Mouse (Mus musculus) kidney, postnatal 14 days (tissue): ENCODE measurements around the gene Ifitm1.

Experiments used
- DNase-seq: peaks from one replicate; pipeline ENCODE4 v3.0.0; 2022; ENCODE audit warnings: mixed read lengths

The Ifitm1 gene

DNA sequence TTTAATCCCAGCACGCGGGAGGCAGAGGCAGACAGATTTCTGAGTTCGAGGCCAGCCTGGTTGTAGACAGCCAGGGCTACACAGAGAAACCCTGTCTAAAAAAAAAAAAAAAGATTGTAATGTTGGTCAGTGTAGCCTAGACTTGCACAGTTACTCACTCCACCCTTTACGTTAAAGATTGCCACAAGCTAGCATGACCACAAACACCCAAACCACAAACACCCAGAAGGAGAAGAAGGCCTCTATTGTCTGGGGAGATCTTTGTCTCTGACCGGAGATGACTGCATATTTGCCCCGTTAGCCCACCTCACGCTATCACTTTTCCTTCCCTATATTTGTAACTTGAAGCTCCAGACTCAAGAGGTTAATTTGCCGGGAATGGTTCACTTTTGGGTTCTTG, 14.7 kb downstream of the Ifitm1 start:
- DNase-seq, result no peak

DNA sequence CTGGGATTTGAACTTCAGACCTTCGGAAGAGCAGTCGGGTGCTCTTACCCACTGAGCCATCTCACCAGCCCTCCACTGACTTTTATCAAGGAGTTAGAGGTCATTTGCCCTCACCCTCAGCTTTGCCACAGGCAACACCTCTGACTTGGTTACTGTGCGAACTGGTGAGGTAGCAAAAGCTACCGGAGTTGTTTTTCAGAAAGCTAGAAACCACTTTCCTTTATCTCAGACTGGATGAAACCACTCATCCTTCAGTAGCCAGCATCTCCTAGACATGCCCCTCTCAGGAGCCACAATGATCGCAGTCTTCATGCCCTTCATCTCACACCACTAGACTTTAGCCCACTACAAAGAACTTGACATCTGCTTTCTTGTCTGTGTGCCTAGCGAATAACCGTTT, 15.9 kb downstream of the Ifitm1 start:
- DNase-seq, result no peak

DNA sequence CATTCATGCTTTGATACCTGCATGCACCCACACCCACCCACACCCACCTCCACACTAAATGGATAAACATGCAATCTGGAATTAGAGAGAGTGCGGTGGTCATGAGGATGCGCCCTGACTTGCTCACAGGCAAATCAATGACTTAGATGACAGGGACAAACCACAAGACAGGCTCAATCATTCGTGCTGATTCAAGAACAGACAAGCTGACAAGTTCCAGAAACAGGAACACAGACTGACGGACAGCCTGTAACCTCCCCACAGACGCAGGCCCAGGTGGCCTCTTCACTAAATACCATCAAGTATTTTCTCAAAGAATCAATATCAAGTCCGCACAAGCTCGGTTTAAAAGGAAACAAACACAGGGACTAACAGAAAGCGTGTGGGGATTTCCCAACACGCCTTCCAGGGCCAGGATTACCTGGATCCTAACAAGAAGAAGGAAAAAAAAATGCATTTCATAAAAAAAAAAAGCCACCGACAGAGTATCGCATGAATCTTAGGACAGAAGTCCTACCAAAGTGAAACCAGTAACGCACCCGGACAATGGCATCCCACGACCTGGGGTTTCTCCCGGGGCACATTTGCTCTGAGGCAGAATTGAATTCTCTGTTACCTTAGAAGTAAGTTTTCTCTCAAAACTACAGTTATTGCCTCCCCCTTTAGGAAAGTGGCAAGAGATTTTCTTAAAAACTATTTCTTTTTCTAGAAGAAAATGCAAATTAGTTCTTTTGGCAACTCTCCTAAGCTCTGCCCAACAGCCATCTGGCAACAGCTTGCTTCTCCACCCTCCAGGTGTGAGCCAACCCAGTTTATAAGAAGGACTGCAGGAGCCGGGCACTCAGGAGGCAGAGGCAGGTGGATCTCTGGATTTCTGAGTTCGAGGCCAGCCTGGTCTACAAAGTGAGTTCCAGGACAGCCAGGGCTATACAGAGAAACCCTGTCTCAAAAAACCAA, 20.4 kb downstream of the Ifitm1 start:
- DNase-seq, result no peak

DNA sequence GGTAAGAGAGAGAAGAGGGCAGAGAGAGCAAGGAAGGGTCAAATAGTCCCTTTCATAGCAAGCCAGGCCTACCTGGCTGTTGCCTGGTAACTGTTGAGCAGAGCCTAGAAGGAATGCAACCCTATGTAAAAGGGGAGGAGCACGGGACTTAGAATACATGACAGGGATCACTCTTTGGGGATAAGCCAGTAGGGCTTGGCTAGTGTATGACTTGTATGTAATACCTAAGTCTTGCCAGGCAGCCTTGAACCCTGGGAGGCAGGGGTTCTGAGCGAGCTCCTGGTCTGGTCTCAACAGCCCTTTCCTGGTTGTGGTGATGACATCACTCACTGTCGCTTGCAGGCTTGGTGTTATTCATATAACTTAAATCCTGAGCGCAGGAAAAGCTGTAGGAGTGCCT, 22.0 kb downstream of the Ifitm1 start:
- no peak for DNase-seq

DNA sequence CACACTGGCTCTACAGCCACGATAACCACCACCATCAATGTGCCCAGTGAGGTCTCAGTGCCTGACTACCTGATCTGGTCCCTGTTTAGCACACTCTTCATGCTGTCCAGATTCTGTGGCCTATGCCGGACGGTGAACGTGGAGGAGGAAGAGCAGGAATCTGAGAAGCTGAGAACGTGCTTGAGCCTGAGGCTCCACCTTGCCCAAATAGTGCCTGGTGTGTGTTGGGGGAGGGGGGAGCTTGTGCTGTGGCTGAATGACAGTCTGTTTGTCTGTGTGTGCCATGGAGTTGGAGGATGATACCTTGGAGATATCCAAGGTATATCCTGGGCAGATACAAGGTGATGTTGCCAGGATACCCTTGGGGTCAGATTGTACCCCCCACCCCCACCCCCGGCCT, 23.2 kb downstream of the Ifitm1 start:
- no peak for DNase-seq

DNA sequence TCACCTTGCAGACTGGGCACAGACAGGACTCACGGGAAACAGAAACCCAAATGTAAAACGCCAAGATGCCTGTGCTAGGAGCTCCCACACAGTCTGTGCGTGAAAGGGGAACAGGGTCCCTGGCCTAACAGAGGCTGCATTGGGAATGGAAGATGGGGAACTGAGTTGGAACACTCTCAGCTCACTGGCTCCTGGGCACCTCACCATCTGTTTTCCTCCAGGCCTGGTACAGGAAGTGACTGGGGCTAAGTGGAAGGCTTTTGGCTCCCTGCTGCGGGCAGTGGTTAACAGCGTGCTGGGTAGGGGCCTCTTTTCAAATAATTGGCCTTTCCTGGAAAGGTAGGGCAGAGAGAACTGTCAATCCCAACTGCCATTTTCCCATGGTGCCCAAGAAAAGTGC, 23.6 kb downstream of the Ifitm1 start:
- DNase-seq, result no peak

DNA sequence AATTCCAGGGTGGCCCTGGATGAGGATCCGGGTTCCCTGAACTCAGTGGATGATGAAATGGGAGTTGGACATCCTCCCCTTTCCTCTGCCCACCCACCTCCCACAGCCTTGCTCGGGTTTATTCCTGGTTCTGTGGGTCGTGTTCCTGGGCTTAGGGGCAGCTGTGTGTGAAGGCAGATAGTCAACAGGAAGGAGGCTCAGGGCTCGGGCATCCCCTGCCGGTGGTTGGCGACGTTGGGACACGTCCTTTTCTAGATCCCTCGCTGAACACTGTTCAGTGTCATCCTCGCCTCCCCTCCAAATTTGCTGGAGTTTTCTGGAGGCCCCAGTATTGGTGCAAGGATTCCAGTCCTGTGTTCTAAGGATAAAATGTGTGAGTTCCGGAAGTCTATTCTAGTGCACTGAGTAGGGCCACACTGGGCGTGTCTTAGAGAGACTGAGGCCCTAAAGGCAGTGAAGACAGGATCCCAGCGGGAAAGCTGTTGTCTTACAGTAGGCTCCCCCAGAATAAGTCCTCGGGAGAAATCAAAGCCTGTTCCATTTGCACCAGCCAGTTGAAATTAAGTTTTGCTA, 24.2 kb downstream of the Ifitm1 start:
- DNase-seq, result no peak

DNA sequence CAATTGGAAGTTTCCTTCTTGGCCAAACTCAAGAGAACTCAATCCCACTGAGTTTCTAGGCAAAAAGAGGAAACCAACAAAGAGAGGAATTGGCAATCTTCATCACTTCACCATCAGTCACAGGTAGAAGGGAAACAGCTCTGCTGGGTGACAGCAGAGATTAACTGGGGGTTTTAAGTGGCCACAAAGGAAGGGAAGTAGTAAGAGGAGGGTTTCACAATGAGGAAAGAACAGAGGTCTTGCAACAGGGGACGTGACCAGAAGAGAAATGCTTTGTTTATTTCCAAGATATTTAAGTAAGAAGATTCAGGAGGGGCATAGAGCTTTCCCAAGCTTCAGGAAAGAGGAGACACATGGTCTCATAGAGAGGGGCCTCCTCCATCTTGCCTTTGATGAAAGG, 30.8 kb downstream of the Ifitm1 start:
- DNase-seq, result no peak

DNA sequence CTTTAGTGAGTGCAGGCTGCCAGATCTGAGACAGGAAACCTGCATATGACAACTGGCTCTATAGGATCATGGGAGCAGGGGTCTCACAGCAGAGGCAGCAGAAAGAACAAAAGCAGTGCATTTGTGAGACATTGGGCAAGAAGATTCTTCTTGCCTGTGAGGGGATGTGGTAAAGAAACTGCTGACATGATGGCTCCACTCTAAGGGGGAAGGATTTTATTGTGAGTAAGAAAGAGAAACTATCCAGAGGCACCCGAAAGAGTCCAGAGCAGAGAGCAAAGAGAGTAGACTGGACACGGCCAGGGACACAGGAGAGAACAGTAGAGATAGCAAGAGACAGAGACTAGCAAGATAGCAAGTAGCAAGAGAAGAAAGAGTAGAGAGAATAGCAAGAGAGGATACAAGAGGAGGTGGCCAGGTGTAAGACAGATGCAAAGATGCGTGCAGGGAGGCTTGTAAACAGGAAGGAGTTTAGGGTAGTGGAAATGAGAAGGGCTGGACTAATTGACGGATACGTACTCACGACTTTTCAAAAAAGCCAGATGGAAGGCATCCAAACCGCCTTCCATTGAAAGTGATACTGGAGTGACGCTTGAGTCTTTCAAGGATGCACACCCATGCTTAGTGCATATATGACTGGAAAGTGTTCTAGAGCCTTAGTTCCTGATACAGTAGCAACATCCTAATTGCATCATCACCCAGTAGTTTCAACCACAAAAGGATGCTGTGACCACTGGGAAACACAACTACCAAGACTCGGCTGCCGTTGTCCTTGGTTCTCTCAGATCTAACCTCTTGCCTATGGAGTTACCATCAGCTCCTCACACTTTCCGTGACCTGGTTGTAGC, 32.1 kb downstream of the Ifitm1 start:
- DNase-seq, result no peak

DNA sequence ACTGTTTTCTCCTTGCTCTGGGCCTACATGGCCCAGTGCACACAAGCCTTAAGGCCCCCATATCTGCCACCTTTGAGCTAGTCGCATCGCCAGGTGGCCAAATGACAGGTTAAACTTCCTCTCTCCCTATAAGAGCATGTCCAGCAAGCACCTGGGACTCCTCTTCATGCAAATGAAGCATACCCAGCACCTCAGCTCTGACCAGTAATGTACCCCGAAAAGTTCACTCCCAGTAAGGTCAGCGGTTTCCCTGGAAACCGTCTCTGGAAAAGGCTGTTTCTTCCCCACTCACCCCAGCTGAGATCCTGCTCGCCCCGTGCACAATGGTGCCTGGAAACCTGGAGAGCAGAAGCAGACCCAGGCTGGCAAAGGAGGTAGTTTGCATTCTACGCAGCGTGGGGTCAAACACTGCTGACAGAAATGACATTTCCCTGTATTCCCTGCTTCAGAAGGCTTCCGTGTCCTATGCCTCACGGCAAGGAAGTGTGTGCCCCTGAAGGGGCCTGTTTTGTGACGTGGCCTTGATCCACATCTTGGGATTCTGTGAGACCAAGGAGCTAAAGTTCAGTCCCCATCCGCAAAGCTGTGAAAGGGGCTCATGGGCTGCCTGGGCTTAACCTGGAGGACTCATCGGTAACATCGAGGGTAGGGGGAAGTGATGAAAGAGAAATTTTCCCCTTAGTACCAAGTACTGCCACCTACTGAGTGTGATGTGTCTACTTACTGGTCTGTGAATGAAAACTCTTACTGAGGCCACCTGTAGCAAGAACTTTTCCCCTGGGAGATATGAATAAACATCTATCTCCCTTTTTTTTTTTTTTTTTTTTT, 34.1 kb downstream of the Ifitm1 start:
- no peak for DNase-seq

DNA sequence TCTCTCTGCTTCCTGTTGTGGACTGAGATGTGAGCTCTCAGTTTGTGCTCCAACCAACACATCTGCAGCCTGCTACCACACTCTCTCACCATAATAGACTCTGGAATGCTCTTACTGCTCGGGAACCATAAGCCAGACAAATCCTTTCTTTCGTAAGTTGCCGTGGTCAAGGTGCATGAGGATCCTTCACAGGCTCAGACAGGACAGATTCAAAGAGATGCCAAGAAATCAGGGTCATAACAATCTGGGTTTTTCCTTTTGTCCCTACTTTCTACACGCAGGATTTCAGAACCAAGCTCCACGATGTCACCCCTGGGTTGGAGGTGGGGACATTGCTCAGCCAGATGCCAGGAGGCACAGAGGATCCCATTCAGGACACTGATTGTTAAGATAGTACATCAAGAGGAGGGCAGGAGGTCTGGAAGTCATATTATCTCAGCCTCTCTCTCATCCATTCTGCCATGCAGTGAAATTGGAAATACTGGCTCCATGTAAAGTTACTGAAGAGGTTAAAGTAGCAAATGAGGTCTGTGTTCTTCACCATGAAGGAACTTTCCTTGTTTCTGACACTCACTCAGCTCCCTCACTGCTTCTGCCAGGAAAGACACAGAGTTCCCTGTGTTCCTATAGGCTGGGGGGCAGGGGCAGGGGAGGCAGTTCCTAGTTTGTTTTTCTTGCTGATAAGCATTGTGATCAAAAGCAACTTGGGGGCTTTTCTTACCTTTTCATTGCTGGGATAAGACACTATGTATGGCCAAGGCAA, 36.4 kb downstream of the Ifitm1 start:
- DNase-seq, result no peak

DNA sequence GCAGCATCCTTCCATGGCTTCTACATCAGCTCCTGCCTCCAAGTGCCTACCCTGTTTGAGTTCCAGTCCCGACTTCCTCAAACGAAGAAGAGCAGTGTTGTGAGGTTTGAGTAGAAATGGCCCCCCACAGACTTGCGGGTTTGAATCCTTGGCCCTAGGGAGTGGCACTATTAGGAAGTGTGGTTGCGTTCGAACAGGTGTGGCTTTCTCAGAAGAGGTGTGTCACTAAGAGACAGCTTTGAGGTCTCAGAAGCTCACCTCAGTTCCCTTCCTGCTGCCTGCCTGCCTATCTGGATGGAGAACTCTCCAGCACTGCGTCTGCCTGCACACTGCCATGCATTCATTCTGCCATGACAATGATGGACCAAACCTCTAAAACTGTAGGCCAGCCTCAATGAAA, 39.4 kb downstream of the Ifitm1 start:
- DNase-seq, result no peak

DNA sequence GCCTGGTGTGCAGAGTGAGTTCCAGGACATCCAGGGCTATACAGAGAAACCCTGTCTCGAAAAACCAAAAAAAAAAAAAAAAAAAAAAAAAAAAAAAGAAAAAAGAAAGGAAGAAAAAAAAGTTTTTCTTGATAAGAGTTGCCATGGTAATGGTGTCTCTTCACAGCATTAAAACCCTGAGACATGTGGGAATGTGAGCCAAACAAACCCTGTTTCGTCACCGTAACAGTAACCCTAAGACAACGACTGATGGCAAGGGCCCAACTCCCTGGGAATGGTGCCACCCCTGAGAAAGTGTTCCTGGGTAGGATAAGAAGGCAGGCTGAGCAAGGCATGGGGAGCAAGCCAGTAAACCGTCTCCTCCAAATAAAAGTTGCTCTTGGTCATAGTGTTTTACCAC, 39.9 kb downstream of the Ifitm1 start:
- no peak for DNase-seq

DNA sequence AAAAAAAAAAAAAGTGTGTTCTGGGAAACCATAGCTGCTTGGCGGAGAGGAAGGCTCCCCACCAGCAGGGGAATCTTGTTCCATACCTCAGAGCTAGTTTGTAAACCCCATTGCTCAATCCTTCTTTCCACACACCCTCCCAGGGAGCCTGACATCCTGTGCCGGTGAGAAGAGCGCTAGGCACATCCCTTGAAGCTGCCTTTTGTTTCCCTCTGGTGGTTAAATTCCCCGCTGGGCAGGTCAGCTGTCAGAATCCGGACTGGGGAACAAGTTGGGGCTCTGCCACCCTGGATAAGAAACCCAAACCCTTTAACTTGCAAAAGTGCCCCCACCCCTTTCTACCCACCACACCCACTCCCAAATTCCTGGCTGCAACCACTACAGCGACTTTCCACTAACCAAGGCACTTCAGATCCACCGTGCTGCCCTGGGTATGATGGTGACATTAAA, 41.3 kb downstream of the Ifitm1 start:
- DNase-seq, result peak; percentile 37

DNA sequence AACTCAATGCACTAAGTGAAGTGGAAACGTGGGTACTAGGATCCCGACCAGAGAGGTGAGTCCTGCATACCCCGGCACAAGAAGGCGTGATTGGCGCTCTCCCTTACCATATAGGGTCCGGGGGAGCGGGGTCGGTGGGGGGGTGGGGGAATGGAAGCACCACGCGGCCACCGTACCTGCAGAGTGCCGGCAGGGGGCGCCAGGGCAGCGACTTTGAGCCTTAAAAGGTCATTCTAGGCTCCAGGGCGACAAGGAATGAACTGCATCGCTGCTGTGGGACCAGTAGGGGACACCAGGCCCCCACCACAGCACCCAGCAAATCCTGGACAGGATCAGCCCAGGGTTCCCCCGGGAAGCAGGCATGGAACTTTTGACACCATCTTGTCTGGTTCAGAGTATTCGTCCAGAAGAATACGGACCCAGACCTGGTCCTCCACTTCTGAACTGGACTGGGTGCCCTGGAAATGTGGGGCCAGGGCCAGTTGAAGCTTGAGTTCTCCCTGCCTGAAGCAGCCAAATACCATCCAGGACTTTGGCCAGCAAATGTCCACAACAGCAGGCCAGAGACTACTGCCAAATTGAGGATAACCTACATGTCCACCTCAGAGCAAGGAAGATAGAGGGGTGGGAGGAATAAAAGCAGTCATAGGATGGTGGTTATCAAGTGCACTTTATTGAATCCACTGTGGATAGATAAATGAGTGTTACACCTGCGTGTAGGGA, 42.1 kb downstream of the Ifitm1 start:
- peak; percentile 87 for DNase-seq

DNA sequence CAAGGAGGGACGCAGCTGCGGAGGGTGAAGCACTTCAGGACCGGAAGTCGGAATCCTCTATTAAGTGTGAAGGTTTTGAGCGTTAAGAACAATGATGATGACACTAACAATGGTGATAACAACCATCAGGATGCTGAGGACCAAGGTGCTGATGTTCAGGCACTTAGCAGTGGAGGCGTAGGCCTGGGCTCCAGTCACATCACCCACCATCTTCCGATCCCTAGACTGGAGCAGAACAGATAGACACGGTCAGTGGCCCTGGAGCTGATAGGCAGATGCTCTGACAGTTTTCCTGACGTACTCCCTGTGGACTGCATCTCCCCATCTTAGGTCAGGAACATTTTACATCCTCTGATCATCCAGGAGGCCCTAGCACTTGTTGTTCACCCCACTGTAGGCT, 42.6 kb downstream of the Ifitm1 start:
- no peak for DNase-seq

DNA sequence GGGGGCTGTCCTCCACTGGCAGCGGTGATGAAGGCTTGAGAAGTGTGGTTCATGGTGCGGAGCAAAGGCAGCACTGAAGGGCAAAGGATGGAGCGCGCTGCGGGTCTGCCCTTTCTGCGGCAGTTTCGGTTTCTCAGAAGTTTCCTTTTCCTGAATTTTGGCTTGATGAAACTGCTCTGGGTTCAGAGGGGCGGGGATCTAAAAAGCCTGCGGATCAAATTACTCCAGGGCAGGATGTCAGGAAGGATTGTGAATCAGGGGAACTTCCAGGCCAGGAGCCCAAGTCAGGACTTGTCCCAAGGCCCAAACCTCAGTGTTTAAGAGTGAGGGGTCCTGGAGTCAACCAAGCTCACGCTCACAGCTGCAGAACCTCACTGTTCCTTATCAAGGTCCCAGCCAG, 43.6 kb downstream of the Ifitm1 start, which contains the start of gene Ifitm3:
Gene Ifitm3 (minus strand): TSS at position 178 of the 400 bp plus-strand sequence.
- peak; percentile 78 for DNase-seq

DNA sequence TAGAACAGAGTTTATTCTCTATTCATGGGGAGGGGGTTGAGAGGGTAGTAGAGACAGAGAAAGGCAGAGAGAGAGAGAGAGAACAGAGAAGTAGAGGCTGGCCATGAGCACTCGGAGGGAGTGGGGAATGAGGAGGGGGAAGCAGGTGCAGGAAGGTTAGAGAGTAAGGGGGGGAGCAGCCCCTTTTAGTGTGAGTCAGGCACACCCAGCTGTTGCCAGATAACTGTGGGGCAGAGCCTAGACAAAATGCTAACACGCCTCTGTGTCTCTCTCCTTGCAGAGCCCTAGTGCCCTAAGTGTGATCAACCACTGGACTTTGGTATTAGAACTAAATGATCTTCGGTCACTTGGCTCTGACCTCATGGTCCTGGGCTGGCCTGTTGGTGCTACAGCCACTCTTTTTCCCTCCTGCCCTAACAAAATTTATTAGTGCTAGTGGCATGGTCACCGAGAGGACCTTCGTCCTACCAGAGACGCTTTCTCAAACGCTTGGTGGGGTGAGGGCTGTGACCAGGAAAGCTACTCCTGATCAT, 44.3 kb downstream of the Ifitm1 start:
- DNase-seq, result no peak

DNA sequence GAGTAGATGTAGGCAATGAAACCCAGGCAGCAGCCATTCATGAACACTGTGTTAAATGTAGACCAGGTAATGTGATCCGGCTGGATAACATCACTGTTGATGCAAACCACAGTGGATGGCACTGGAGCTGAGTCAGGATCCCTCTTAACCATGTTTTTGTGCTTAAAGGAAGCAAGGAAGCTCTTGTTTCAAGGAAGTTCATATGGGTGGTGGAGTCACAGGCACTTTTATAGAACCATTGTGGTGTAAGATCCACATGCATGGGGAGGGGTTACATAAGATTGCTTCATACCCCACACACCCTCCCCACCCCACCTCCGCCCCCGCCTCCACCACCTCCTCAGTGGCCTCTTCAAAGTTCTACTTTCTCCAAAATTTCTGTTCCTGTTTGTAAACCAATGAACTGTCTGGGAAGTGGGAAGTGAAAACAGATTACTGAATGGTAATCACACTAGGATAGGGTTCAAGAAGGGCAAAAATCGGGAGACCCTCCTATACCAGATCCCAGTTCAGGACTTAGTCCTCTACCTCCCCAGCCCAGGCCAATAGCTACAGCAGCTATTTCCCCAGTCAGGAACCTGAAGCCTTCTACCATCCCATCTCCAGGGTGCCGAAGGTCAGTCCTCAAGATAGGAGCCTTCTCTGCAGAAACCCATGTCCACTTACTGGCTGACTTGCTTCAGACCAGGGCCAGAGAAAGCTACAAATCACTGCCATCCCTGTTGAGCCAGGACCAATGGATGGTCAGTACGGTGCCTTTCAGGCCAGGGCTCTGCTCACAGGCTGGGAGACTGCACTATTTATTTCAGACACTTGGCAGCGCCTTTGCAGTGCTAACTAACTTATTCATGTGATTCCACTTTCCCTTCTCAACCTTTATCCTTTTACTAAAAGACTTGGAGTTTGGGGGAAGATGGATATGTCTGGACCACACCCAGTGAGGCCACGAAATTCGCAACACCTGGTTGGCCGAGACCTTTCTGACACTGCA, 50.0 kb downstream of the Ifitm1 start:
- DNase-seq, result no peak
